Mouse (Mus musculus): ENCODE results near the gene Zbtb1. TPM values are rescaled to one million over a fixed set of nuclear protein-coding genes. Genes with fewer than 3 reads are reported as not detected.

Zbtb1 gene
- total and polyA plus RNA-seq, 3 experiments: 2.3 to 5.5 (median 5.0) TPM

DNA sequence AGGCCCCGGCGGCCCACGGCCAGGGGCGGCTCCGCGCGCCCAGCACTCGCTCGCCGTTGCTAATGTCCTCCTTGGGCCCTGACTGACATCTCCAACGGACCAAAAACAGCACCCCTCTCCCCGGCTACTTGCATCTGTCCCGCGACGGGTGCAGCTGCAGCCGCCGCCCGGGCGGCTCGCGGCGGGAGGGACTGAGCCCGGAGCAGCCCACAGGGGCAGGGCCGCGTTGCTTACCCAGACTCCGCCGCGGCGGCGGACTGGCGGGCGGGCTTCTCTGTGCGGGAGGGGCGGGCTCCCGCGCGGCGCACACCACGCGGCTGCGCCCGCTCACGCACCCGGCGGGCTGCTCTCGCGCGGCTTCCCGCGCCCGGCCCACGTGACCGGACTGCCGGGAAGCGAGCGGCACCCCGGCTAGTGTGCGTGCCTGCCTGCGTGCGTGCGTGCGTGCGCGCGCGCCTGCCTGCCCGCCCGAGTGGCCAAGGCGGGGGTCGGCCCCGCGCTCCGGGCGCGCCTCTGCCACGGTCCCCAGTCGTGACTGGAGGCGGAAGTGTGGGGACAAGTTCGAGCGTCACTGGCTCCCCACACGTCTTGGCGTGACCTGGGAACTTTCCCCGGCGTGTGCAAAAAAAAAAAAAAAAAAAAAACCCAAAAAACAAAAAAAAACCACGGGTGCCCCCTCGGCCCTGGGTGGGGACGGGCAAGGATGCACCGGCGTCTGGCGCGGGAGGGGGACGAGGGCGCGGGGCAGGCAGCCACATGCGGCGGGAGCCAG lies 674 bp upstream of the Zbtb1 start, which contains the start of gene Zbtb25:
TSS of gene Zbtb25 (minus strand) at position 397 of the 772 bp plus-strand sequence.
- DNase-seq: peak; percentile 92

DNA sequence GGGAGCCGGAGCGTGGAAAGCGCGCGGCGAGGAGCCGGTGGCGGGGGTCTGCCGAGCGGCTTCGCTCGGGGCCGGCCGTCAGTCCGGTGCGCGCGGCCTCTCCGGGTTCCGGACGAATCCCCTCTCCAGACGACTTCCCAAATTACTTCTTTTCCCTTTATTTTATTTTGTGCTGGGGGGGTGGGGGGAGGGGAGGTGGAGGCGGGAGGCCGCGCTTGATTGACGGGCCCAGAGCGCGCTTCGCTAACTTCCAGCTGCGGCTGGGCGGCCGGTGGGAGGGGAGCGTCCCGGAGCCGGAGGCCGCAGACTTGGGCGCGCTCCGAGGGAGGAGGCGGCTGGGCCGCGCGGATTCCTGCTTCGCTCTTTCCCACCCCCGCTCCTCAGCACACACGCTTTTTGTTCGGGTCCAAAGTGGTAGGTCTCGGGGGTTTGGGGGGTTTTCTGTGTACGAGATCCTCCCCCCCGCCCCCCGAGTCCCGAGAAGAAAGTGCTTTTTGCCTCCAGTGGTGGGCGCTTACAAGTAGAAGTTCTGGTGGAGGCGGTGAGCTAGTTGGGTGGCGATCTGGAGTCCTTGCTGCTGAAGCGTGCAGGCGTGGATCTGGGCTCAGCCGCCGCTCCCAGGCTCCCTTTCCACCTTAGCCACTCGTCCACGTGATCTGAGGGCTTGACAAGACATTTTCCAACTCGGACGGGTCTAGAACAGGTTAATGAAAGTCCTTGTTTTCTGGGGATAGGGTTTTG lies 935 bp downstream of the Zbtb1 start:
- DNase-seq: peak; percentile 91

DNA sequence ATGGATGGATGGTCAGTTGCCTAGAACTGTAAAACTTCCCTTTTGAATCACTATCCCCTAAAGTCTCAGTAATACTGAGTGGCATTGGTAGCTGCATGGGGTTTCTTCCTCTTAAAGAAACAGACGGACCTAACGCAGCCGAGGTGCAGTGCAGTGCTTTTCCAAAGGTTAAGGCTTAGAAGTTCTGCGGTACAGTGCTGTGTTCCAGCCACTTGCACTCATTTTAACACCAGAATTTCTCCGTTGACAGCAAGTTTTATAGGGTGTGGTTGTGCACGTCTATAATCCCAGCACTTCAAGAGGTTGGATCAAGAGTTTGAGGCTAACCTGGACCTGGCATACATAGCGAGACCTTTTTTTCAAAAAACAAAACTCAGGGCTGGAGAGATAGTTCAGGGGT lies 2.0 kb downstream of the Zbtb1 start:
- DNase-seq: no peak

DNA sequence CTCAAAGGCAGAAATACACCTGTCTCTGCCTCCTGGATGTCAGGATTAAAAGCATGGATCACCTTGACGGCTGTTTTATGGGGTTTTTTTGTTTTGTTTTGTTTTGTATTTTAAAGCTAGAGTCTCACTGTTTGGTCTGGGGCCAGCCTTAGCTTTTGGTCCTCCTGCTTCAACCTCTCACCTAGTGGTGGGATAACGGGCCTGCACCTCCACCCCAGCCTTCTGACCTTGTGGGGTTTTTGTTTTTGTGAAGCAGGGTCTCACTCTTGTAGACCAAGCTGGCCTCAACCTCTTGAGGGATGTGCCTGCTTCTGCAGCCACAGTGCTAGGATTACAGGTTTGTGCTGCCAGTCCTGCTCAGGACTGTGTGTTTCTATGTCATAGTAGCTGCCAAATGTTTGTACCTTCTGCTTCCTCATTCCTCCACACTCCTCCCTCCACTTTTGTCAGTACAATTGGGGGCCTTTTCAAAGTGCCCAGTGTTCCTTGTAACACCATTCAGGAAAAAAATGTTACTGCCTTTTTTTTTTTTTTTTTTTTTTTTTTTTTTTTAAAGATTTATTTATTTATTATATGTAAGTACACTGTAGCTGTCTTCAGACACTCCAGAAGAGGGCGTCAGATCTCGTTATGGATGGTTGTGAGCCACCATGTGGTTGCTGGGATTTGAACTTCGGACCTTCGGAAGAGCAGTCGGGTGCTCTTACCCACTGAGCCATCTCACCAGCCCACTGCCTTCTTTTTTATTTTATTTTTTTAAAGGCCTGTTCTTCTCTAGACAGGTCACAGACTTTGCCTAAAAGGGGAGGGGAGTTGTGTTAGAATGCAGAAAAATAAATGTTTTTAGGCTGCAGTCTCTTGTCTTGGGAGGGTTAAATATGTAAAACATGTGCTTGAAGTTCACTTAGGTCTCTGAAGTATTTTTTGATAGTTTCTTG lies 3.1 kb downstream of the Zbtb1 start:
- DNase-seq: no peak

DNA sequence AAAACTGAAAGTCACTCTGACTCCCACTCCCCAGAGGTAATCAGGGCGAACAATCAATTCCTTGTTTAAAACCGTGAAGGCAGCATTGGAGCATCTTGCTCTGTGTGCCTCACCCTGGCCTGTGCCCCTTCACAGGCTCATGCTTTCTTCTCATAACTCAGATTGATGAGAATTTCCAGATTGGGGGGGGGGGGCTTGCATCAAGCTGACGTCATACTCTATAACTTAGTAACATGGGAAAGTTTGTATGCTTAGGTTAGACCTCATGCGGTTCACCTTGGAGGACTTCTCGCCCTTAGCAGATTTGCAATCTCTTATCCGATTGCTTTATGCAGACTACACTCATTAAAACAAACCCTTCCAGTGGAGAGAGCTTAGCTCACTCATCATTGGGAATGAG lies 3.9 kb downstream of the Zbtb1 start:
- no peak for DNase-seq

DNA sequence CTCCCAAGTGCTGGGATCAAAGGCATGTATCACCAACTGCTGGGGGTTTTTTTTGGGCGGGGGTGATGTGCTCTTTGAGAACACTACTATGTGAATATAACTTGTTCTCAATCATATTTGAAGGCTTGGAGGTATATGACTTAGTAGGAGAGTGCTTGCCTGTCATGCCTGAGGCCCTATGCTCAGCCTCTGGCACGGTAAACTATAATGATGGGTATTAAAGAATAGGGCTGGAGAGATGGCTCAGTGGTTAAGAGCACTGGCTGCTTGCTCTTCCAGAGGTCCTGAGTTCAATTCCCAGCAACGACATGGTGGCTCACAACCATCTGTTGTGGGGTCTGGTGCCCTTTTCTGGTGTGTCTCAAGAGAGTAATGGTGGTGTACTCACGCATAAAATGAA lies 4.8 kb downstream of the Zbtb1 start:
- no peak for DNase-seq

DNA sequence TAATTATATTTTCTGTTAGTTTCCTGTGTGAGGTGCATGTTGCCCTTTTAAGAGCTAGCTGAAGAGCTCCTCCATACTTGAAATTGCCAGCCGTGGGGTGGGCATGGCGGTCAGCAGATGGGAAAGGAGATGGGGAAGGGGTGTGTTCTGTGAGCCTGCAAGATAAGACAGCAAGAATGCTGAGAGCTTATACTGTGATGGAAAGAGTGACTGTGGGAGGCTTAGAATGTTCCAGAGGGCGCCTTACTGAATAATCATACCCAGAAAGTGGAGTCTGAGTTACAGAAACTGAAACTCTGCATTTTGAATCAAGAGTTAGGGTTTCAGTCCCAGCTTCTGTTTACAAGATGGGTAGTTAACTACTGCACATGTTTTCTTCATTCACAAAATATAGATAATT lies 5.4 kb downstream of the Zbtb1 start:
- no peak for DNase-seq

DNA sequence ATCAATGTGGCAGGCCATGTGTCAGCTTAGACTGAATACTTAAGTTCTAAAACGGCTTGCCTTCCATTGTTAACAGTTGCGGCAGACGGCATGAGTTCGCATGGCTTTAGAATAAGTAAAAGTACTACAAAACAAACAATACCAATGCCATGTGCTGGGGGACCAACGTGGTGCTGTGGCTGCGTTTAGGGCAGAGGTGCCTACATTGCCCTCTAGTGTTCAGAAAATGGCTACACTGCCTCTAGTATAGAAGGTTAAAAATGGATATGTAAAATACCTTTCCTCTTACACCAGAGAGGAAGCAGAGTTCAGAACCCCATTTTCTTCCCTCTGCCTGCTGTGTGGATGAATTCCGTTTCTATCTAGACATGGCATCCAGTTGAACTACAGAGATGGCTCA lies 6.6 kb downstream of the Zbtb1 start:
- peak; percentile 22 for DNase-seq

DNA sequence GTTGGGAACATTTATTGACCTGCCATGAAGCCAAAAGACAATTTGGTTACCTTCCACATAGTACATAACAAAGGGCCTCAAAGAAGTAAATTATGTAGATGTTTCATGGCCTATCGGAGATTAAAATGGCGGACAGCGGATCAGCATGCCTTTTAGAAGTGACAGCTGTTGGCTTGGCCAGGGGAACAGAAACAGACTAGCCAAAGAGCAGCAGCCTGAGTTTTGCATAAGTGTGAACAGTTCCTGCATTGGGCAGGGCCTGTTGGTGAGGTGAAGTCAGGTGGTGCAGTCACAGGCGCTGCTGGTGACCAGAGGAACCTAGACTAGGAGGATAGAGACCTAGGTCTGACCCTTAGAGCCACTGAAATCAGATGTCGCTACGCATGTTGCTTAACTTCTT lies 7.0 kb downstream of the Zbtb1 start:
- no peak for DNase-seq

DNA sequence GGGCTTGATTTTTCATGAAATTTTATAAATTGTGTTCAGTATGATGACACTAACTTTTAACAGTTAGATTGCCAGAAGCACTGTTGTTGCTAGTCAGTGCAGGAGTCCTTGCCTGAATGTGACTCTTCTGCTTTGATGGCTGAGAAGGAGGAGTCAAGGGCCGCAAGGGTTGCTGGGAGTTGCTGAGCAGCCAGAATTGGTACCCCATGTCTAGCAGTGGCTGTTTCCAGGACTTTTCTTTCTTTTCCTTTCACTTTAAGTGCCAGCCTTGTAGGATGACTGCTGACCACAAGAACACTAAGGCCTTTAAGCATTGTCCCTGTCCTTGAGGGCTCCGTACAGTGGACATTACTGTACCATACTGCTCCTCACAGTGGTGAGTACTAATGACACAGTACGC lies 7.7 kb downstream of the Zbtb1 start:
- peak; percentile 64 for DNase-seq

DNA sequence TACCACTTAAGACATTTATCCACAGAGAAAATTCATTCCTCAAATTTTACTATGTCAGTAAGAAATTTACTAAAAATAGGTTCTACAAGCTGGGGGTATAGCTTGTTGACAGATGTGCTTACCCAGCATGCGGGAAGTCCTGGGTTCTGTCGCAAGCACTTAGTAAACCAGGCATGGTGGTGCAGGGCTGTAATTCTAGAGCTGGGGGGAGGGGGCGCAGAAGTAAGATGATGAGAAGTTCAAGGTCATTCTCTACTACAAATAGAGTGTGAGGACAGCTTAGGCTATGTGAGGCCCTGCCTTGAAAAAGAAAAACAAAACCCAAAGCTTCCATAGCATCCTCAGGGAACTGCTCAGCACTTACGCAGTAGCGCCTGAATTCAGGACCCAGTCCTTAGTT lies 8.5 kb downstream of the Zbtb1 start:
- peak; percentile 14 for DNase-seq

DNA sequence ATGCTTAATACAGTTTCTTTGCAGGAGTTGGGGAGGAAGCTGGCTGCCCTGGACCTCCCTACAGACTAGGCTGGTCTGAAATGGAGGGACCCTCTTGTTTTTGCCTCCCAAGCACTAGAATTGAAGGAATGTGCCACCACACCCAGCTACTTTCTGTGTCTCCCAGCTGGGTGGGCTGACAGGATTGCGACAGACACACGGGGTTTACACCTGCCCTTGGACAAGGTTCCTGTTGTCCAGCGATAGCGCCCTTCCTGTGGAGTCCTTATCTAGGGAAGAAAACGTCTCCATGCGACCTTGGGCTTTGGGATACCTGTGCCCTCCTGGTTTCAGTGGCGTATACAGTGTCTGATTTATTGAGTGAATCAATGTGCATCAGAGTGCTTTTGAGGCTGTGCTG lies 10.1 kb downstream of the Zbtb1 start:
- no peak for DNase-seq

DNA sequence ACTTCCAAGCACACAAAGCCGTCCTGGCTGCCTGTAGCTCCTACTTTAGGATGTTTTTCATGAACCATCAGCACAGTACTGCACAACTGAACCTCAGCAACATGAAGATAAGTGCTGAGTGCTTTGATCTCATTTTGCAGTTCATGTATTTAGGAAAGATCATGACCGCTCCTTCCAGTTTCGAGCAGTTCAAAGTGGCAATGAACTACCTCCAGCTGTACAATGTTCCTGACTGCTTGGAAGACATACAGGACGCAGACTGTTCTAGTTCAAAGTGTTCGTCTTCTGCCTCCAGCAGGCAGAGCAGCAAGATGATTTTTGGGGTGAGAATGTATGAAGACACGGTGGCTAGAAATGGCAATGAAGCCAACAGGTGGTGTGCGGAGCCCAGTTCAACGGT lies 15.3 kb downstream of the Zbtb1 start:
- no peak for DNase-seq

DNA sequence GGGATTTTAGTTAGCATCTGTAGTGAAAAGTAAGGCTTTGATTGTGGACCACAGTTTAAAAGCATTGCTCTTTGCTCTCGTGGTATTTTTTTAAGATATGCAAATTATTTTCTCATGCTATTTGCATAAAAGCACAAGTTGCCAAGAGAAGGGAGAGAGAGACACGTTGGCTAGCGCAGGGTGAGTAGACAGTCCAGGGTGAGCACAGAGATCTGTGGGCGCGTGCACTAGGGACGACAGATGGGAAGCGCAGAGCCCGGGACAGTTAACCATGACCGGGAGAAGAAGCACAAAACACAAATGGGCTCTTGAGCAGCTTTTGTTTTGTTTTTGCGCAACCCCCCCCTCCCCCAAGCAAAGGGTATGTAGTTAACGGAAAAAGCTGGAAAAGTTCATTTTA lies 18.7 kb downstream of the Zbtb1 start:
- no peak for DNase-seq

DNA sequence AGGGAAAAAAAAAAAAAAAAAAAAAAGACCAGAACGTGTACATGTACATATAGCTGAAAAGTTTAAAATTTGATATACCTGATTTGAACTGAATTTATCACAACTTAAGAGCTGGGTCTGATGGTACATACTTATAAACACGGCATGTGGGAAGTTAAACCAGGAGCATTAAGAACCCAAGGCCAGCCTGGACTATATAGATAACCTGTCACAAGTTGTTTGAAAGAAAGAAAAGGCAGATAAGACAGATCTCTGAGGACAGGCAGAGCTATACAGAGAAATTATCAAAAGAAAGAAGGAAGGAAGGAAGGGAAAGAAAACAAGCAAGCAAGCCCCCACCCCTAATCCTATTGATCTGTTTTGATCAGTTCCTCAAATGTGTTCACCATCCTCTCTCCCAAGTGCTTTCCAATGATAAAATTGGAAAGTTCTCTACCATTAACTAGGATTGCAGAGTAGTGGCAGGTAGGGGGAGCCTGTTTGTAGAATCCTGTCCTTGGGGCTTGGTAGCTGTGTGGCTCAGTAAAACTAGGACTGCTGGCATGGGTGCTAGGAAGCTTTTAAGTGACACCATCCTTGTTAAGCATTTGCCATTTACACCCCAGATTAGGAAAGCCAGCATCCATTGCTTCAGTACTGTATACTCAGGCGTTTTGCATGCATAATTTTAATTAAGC lies 21.7 kb downstream of the Zbtb1 start:
- DNase-seq: no peak

DNA sequence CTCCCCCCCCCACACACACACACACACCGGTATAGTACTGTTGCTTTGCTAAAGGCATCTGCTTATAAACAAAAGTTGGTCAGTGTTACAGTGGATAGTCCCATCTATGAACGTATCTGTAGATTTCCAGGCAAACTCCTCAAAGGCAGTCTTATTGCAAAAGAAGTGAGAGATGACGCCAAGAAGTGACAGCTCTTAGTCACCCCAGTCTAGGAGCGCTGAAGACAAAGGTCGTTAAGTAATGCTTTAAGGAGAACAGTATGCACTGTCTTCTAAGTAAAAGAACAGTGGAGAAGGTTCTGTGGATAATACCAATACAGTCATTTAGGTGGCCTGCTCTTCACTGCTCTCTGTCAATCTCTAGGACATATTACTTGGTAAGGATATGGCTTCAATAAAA lies 22.9 kb downstream of the Zbtb1 start:
- no peak for DNase-seq

DNA sequence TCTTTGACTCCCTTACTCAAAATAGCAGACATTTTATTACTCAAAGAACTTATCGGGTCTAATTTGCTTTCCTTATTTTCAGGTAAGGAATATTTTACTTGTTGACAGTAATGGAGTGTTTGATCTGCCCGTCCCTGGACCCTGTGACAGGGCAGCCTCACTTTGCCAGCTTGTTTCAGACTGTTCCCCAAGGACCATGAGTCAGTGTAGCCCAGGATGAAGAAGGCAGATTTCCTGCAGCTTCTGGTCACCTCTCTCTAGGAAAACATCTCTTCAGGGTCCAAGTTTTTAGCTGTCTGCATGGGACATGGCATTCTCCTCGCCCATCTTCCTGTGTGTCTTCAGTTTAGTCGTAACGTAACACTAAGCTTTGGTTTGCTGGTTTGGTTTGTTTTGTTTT lies 27.2 kb downstream of the Zbtb1 start:
- no peak for DNase-seq

DNA sequence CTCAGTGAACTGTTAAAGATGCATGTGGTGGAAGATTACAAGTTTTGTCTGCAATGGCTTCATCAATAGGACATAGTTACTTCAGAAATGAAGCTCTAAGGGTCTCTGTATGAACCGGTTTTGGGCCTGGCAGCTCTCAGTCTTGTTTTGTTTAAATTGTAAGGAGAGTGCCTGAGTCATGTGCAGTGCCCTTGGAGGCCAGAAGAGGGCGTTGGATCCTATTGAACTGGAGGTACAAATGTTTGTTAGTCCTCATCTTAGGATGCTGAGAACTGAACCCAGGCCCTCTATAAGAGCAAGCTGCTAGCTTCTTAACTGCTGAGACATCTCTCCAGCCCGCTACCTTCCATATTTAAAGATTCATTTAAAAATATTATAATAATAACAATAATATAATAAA lies 31.6 kb downstream of the Zbtb1 start:
- DNase-seq: no peak

DNA sequence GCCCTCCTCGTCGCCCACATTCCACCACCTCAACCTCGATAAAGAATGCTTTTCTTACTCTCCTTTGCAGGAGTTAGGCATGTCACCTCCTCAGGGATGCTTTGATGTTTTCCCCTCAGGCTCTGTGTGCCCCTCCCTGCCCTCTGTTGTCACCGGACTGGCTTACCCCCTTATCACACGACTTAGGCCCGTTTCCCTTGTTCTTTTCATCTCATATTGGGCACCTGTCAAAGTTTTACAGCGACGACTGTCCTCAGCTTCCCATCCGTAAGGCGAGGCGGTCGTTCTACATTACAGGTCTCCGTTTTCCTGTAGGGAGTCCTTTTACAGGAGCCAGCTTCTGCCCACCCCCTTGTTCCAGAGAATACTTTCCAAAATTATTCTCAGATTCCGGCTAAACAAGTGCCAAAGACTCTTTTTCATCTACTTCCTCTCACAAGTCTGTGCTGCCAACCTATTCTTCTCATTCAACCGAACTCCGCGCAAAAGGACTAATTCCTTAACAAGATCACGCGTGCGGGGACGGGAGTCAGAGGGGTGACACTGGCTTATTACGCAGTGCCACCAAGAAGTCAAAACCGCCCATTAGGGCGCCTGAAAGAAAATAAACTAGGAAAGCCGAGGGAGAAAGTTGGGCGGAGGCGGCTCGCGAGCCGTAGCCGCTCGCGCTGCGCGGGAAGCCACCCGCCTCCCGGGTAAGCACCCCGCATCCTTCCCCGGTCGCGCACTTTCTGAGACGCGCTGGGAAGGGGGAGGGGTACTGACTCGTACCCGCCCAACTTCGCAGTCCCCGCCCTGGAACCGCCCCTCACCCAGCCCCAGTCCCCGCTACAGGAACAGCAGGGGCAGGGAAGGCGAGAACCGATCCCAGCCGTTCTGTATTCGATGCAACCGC lies 33.2 kb downstream of the Zbtb1 start:
- no peak for DNase-seq

DNA sequence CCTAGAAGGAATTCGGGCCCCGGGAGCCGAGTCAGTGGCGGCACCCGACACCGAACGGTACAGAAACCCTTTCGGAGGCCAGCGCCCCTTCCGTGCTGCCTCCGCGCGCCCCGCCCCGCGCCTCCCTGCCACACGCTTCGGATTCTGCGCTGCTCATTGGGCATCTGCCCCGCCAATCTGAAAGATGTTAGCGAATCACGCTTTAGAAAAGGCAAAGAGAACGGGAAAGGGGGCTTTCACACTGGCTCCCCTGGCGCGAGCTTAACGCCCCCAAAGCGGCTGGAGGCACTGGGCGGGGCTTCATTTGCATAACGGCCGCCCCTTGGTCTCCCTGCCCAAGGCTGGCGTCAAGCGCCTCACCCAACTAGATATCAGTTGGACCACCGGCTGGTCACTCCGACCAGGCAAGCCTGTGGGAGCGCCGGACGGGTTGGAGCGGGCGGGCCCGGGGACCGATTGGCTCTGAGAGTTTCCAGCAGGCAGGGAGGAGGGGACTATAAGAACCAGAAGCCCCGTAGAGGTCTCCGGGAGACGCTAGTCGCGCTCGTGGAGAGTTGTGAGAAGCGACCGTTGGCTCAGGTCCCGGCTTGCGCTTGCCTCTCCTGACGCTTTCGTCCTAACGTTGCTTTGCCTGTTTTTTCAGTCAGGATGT lies 33.9 kb downstream of the Zbtb1 start, which contains the start of gene Hspa2:
TSS of gene Hspa2 (plus strand) at position 291 of the 652 bp plus-strand sequence.
- peak; percentile 100 for DNase-seq

All from adrenal gland, adult 2 months (tissue).